Mouse (Mus musculus) liver, embryonic 16.5 days (tissue): ENCODE data around the gene Col4a2. TPM values are rescaled to one million over a fixed set of nuclear protein-coding genes. Genes with fewer than 3 reads are reported as not detected.

ENCODE experiments used
- ATAC-seq: fragments of 200-750 bp; cut with Nextera tagmentation; 2 replicates; pipeline ENCODE4 v1.8.0; 2017; ENCODE audit warnings: low read depth, mild to moderate bottlenecking, moderate number of reproducible peaks, moderate library complexity
- H3K27ac ChIP-seq: fragments of 300-500 bp; sonication (generic); 2 replicates; pipeline ENCODE4 v1.5.1; 2014; ENCODE audit warnings: mild to moderate bottlenecking, low read length
- H3K27me3 ChIP-seq: fragments of 300-500 bp; sonication (generic); 2 replicates; pipeline ENCODE4 v1.6.1; 2014; ENCODE audit warnings: low read depth, low read length, mixed read lengths; ENCODE audit not compliant: control insufficient read depth, insufficient read depth
- H3K36me3 ChIP-seq: fragments of 300-500 bp; sonication (generic); 2 replicates; pipeline ENCODE4 v1.6.1; 2014; ENCODE audit warnings: mild to moderate bottlenecking; ENCODE audit not compliant: control insufficient read depth, insufficient read depth
- H3K4me1 ChIP-seq: fragments of 300-500 bp; sonication (generic); 2 replicates; pipeline ENCODE4 v1.6.1; 2014; ENCODE audit warnings: low read depth, low read length, mixed read lengths; ENCODE audit not compliant: control insufficient read depth
- H3K4me2 ChIP-seq: fragments of 300-500 bp; sonication (generic); 2 replicates; pipeline ENCODE4 v1.6.1; 2014; ENCODE audit warnings: low read depth, low read length, mixed read lengths
- H3K4me3 ChIP-seq: fragments of 300-500 bp; sonication (generic); 2 replicates; pipeline ENCODE4 v1.5.1; 2014; ENCODE audit warnings: low read depth, mild to moderate bottlenecking, low read length
- H3K9ac ChIP-seq: fragments of 300-500 bp; sonication (generic); 2 replicates; pipeline ENCODE4 v1.6.1; 2014; ENCODE audit warnings: low read depth, low read length
- H3K9me3 ChIP-seq: fragments of 300-500 bp; sonication (generic); replicated peaks from 2 replicates; pipeline ENCODE4 v1.6.1; 2016; ENCODE audit warnings: low read length; ENCODE audit not compliant: control insufficient read depth
- WGBS: fragments of 180-500 bp; shearing (Covaris S2); extraction: QIAGEN DNeasy Blood & Tissue Kit; methylation state at CpG from one replicate; pipeline ENCODE4 v1.1.7; 2014; ENCODE audit not compliant: insufficient replicate concordance; 5-methylcytosine and 5-hydroxymethylcytosine counted together
- polyA plus RNA-seq: library from polyadenylated mRNA; unstranded; fragments of >200 nt; fragmentation: Nextera tagmentation; extraction: Ambion mirVana; gene quantifications from 2 replicates; pipeline ENCODE4 v1.2.1, GENCODE M21; 2015

Gene Col4a2
- polyA plus RNA-seq, 1 experiment from 2014 or later = 9.2 TPM

- peak overlapping the region; percentile 42 for H3K4me3 ChIP-seq
- peak overlapping the region; percentile 48 for H3K4me2 ChIP-seq
- H3K4me1 ChIP-seq = peaks cover 8% of the 10 kb centered on the region
- H3K27me3 ChIP-seq = no peaks in the 10 kb centered on the region
- WGBS = 45% methylated on average over 9 of the region's 9 CpGs
- peak; percentile 81 for ATAC-seq
- H3K9me3 ChIP-seq = no peaks in the 10 kb centered on the region
- no peaks in the 10 kb centered on the region for H3K36me3 ChIP-seq
- peak overlapping the region; percentile 40; the same call in 1 of the 2 replicates for H3K9ac ChIP-seq
- no peak overlapping the region for H3K27ac ChIP-seq
Observed at GRCm38 (mm10) chr8:11443611-11444010, 131.0 kb downstream of the Col4a2 start.

- no peak overlapping the region for H3K9ac ChIP-seq
- peak overlapping the region; percentile 42 for H3K4me3 ChIP-seq
- peak; percentile 77 for ATAC-seq
- 19% methylated on average over 7 of the region's 7 CpGs for WGBS
- no peaks in the 10 kb centered on the region for H3K36me3 ChIP-seq
- peak overlapping the region; percentile 48 for H3K4me2 ChIP-seq
- no peaks in the 10 kb centered on the region for H3K27me3 ChIP-seq
- peaks cover 8% of the 10 kb centered on the region for H3K4me1 ChIP-seq
- H3K27ac ChIP-seq = peak overlapping the region; percentile 38
- H3K9me3 ChIP-seq = no peaks in the 10 kb centered on the region
Observed at GRCm38 (mm10) chr8:11444216-11444615, 131.6 kb downstream of the Col4a2 start.

GRCm38 (mm10) chr8:11445790-11446189 is 133.2 kb downstream of the Col4a2 start:
- H3K9ac ChIP-seq = no peak overlapping the region
- no peaks in the 10 kb centered on the region for H3K9me3 ChIP-seq
- no peak overlapping the region for H3K4me2 ChIP-seq
- no peak overlapping the region for H3K4me3 ChIP-seq
- no peak overlapping the region for H3K27ac ChIP-seq
- H3K27me3 ChIP-seq = no peaks in the 10 kb centered on the region
- 91% methylated on average over 13 of the region's 13 CpGs for WGBS
- H3K36me3 ChIP-seq = no peaks in the 10 kb centered on the region
- no peak for ATAC-seq
- peaks cover 8% of the 10 kb centered on the region for H3K4me1 ChIP-seq

GRCm38 (mm10) chr8:11447910-11448570 is 135.4 kb downstream of the Col4a2 start:
- no peak overlapping the region for H3K9ac ChIP-seq
- no peaks in the 10 kb centered on the region for H3K27me3 ChIP-seq
- peaks cover 8% of the 10 kb centered on the region for H3K4me1 ChIP-seq
- H3K4me2 ChIP-seq = no peak overlapping the region
- H3K9me3 ChIP-seq = no peaks in the 10 kb centered on the region
- H3K27ac ChIP-seq = no peak overlapping the region
- no peaks in the 10 kb centered on the region for H3K36me3 ChIP-seq
- no peak overlapping the region for H3K4me3 ChIP-seq
- no peak for ATAC-seq
- 80% methylated on average over 23 of the region's 23 CpGs for WGBS

- no peak overlapping the region for H3K27ac ChIP-seq
- WGBS = 34% methylated on average over 8 of the region's 8 CpGs
- no peak overlapping the region for H3K4me3 ChIP-seq
- peak; percentile 44 for ATAC-seq
- no peak overlapping the region for H3K9ac ChIP-seq
- no peak overlapping the region for H3K4me2 ChIP-seq
- no peaks in the 10 kb centered on the region; the same call in 1 of the 2 replicates for H3K4me1 ChIP-seq
- H3K27me3 ChIP-seq = no peaks in the 10 kb centered on the region
- no peaks in the 10 kb centered on the region for H3K9me3 ChIP-seq
- no peaks in the 10 kb centered on the region for H3K36me3 ChIP-seq
Observed at GRCm38 (mm10) chr8:11450184-11451113, 137.8 kb downstream of the Col4a2 start.

- no peak overlapping the region for H3K9ac ChIP-seq
- no peak overlapping the region for H3K4me3 ChIP-seq
- no peaks in the 10 kb centered on the region; the same call in 1 of the 2 replicates for H3K4me1 ChIP-seq
- WGBS = 84% methylated on average over 1 of the region's 1 CpGs
- no peak overlapping the region for H3K4me2 ChIP-seq
- no peaks in the 10 kb centered on the region for H3K36me3 ChIP-seq
- no peaks in the 10 kb centered on the region for H3K9me3 ChIP-seq
- no peaks in the 10 kb centered on the region for H3K27me3 ChIP-seq
- ATAC-seq = no peak
- H3K27ac ChIP-seq = peak overlapping the region; percentile 30; the same call in 1 of the 2 replicates
Observed at GRCm38 (mm10) chr8:11452152-11452551, 139.5 kb downstream of the Col4a2 start.

GRCm38 (mm10) chr8:11452559-11452958 is 140.0 kb downstream of the Col4a2 start:
- Histone ChIP-seq H3K36me3 (no peaks in the 10 kb centered on the region), H3K9me3 (no peaks in the 10 kb centered on the region), H3K4me1 (peaks cover 1% of the 10 kb centered on the region), H3K27me3 (no peaks in the 10 kb centered on the region), H3K9ac (no peak overlapping the region), H3K4me2 (no peak overlapping the region), H3K27ac (peak overlapping the region; percentile 30; the same call in 1 of the 2 replicates), H3K4me3 (no peak overlapping the region)
- WGBS = 20% methylated on average over 3 of the region's 3 CpGs
- no peak for ATAC-seq

GRCm38 (mm10) chr8:11452974-11453373 is 140.4 kb downstream of the Col4a2 start:
- H3K27me3 ChIP-seq = no peaks in the 10 kb centered on the region

GRCm38 (mm10) chr8:11454228-11454627 is 141.6 kb downstream of the Col4a2 start:
- peaks cover 4% of the 10 kb centered on the region for H3K4me1 ChIP-seq
- no peaks in the 10 kb centered on the region for H3K27me3 ChIP-seq
- no peaks in the 10 kb centered on the region for H3K36me3 ChIP-seq
- no peak overlapping the region for H3K4me3 ChIP-seq
- no peak overlapping the region for H3K4me2 ChIP-seq
- H3K9me3 ChIP-seq = no peaks in the 10 kb centered on the region
- WGBS = 67% methylated on average over 12 of the region's 12 CpGs
- H3K27ac ChIP-seq = no peak overlapping the region
- no peak overlapping the region for H3K9ac ChIP-seq
- ATAC-seq = no peak

More at GRCm38 (mm10) chr8:11452974-11453373, 140.4 kb downstream of the Col4a2 start:
- no peak overlapping the region for H3K9ac ChIP-seq
- no peak overlapping the region for H3K4me2 ChIP-seq
- no peak for ATAC-seq
- no peak overlapping the region for H3K4me3 ChIP-seq
- no peaks in the 10 kb centered on the region for H3K9me3 ChIP-seq
- H3K36me3 ChIP-seq = no peaks in the 10 kb centered on the region
- peaks cover 4% of the 10 kb centered on the region for H3K4me1 ChIP-seq
- 29% methylated on average over 4 of the region's 4 CpGs for WGBS
- H3K27ac ChIP-seq = no peak overlapping the region
